Mouse (Mus musculus) erythroblast, embryonic 14.5 days (primary cell): Measurements from ENCODE around the gene 9230104L09Rik. TPM values are rescaled to one million over a fixed set of nuclear protein-coding genes. Genes with fewer than 3 reads are reported as not detected.

ENCODE experiments used
- H3K27me3 ChIP-seq: 2 replicates; pipeline ENCODE4 v1.6.1; 2012; ENCODE audit warnings: inconsistent platforms; ENCODE audit not compliant: control insufficient read depth
- H3K36me3 ChIP-seq: 2 replicates; pipeline ENCODE4 v1.6.1; 2012; ENCODE audit warnings: mild to moderate bottlenecking, inconsistent platforms; ENCODE audit not compliant: control insufficient read depth
- H3K4me1 ChIP-seq: 2 replicates; pipeline ENCODE4 v1.6.1; 2012; ENCODE audit warnings: inconsistent platforms; ENCODE audit not compliant: control insufficient read depth
- H3K4me3 ChIP-seq: replicated peaks from 2 replicates; pipeline ENCODE3; 2012; ENCODE audit warnings: moderate library complexity, mild to moderate bottlenecking, inconsistent platforms
- H3K9me3 ChIP-seq: 2 replicates; pipeline ENCODE4 v1.6.1; 2012; ENCODE audit warnings: low read length, inconsistent platforms, mixed read lengths; ENCODE audit not compliant: control insufficient read depth
- GATA1 ChIP-seq: IDR thresholded peaks from 2 replicates; pipeline ENCODE4 v1.6.1; 2012; ENCODE audit warnings: low read length, inconsistent platforms, mixed read lengths
- TAL1 ChIP-seq: IDR thresholded peaks from 3 replicates; pipeline ENCODE4 v1.6.1; 2012; ENCODE audit warnings: low read length, inconsistent platforms, mixed read lengths
- polyA plus RNA-seq: library from polyadenylated mRNA; stranded (reverse); fragments of >175 nt; gene quantifications from 2 replicates; pipeline ENCODE4 v1.2.3, GENCODE M21; 2012

Gene 9230104L09Rik
- polyA plus RNA-seq, 1 experiment, result not detected

- no peak for TF ChIP-seq TAL1
- no peak for TF ChIP-seq GATA1
- Histone ChIP-seq H3K9me3 (no peaks in the 10 kb centered on the region), H3K27me3 (no peaks in the 10 kb centered on the region), H3K4me3 (no peak within 1 kb of the TSS), H3K4me1 (no peaks in the 10 kb centered on the region), H3K36me3 (no peaks in the 10 kb centered on the region)
Observed at GRCm38 (mm10) chr2:148819909-148820308, 44.9 kb downstream of the 9230104L09Rik start, which contains the start of gene Cst13. Gene Cst13 (plus strand): TSS chr2:148820081.

- H3K9me3 ChIP-seq, result no peaks in the 10 kb centered on the region
- no peaks in the 10 kb centered on the region for H3K27me3 ChIP-seq
- H3K4me3 ChIP-seq, result no peak overlapping the region
- no peaks in the 10 kb centered on the region for H3K4me1 ChIP-seq
- H3K36me3 ChIP-seq, result no peaks in the 10 kb centered on the region
- TF ChIP-seq TAL1, result no peak
- no peak for TF ChIP-seq GATA1
Observed at GRCm38 (mm10) chr2:148806696-148807095, 58.1 kb downstream of the 9230104L09Rik start.

GRCm38 (mm10) chr2:148801491-148801921, 63.3 kb downstream of the 9230104L09Rik start:
- H3K36me3 ChIP-seq, result no peaks in the 10 kb centered on the region
- H3K4me1 ChIP-seq, result no peaks in the 10 kb centered on the region
- TF ChIP-seq GATA1 (no peak), TAL1 (no peak)
- H3K27me3 ChIP-seq, result no peaks in the 10 kb centered on the region
- H3K4me3 ChIP-seq, result no peak overlapping the region
- H3K9me3 ChIP-seq, result no peaks in the 10 kb centered on the region

- H3K4me1 ChIP-seq, result no peaks in the 10 kb centered on the region
- no peak within 1 kb of the TSS for H3K4me3 ChIP-seq
- TF ChIP-seq TAL1, result no peak
- TF ChIP-seq GATA1, result no peak
Observed at GRCm38 (mm10) chr2:148798485-148798884, 66.4 kb downstream of the 9230104L09Rik start, which contains the start of gene Cst8. Gene Cst8 (plus strand): TSS chr2:148798785.

More at GRCm38 (mm10) chr2:148798485-148798884, 66.4 kb downstream of the 9230104L09Rik start, which contains the start of gene Cst8:
- H3K36me3 ChIP-seq, result no peaks in the 10 kb centered on the region
- no peaks in the 10 kb centered on the region for H3K9me3 ChIP-seq
- H3K27me3 ChIP-seq, result no peaks in the 10 kb centered on the region

Other genes starting within 250 kb of the 9230104L09Rik start
- 4.3 and 4.6 TPM in 2 replicates for gene Nxt1, start 192.4 kb downstream of the 9230104L09Rik start, polyA plus RNA-seq
- 0.06 and 0.09 TPM in 2 replicates for gene Gzf1, start 184.0 kb downstream of the 9230104L09Rik start, polyA plus RNA-seq
- not detected in 2 replicates for gene Napb, start 132.6 kb downstream of the 9230104L09Rik start, polyA plus RNA-seq
- gene Cstl1, start 114.7 kb downstream of the 9230104L09Rik start, polyA plus RNA-seq, result not detected in 2 replicates
- gene Cst11, start 93.5 kb downstream of the 9230104L09Rik start, polyA plus RNA-seq, result not detected in 2 replicates
- gene 8030411F24Rik, start 83.0 kb downstream of the 9230104L09Rik start, polyA plus RNA-seq, result not detected in 2 replicates
- not detected in 2 replicates for gene Cst12, start 75.7 kb downstream of the 9230104L09Rik start, polyA plus RNA-seq
- gene Cst8, start 66.3 kb downstream of the 9230104L09Rik start, polyA plus RNA-seq, result not detected in 2 replicates
- not detected in 2 replicates for gene Cst13, start 45.0 kb downstream of the 9230104L09Rik start, polyA plus RNA-seq
- not detected in 2 replicates for gene Cst9, start 29.9 kb downstream of the 9230104L09Rik start, polyA plus RNA-seq
- gene Cst3, start 10.7 kb upstream of the 9230104L09Rik start, polyA plus RNA-seq, result 7.4 and 8.3 TPM in 2 replicates
- gene Gm1330, start 138.2 kb upstream of the 9230104L09Rik start, polyA plus RNA-seq, result not detected in 2 replicates
- gene Gm10750, start 152.2 kb upstream of the 9230104L09Rik start, polyA plus RNA-seq, result not detected in 2 replicates